Mouse (Mus musculus) embryonic facial prominence, embryonic 15.5 days (tissue): ENCODE results near the gene Cacna1f. TPM values are rescaled to one million over a fixed set of nuclear protein-coding genes. Genes with fewer than 3 reads are reported as not detected.

Source experiments
- ATAC-seq: fragments of 200-750 bp; cut with Nextera tagmentation; 2 replicates; pipeline ENCODE4 v1.8.0; 2017; ENCODE audit warnings: low read depth, moderate TSS enrichment; ENCODE audit not compliant: insufficient number of reproducible peaks, low FRiP score, low TSS enrichment
- H3K27ac ChIP-seq: fragments of 300-500 bp; sonication (generic); replicated peaks from 2 replicates; pipeline ENCODE4 v1.5.1; 2015; ENCODE audit warnings: mild to moderate bottlenecking, inconsistent platforms
- H3K27me3 ChIP-seq: fragments of 300-500 bp; sonication (generic); 2 replicates; pipeline ENCODE4 v1.6.1; 2015; ENCODE audit warnings: inconsistent platforms
- H3K36me3 ChIP-seq: fragments of 300-500 bp; sonication (generic); 2 replicates; pipeline ENCODE4 v1.6.1; 2015; ENCODE audit warnings: mild to moderate bottlenecking, inconsistent platforms
- H3K4me1 ChIP-seq: fragments of 300-500 bp; sonication (generic); 2 replicates; pipeline ENCODE4 v1.6.1; 2015; ENCODE audit warnings: inconsistent platforms
- H3K4me2 ChIP-seq: fragments of 300-500 bp; sonication (generic); replicated peaks from 2 replicates; pipeline ENCODE4 v1.6.1; 2015; ENCODE audit warnings: mild to moderate bottlenecking, inconsistent platforms
- H3K4me3 ChIP-seq: fragments of 300-500 bp; sonication (generic); replicated peaks from 2 replicates; pipeline ENCODE4 v1.5.1; 2015; ENCODE audit warnings: mild to moderate bottlenecking, inconsistent platforms
- H3K9ac ChIP-seq: fragments of 300-500 bp; sonication (generic); 2 replicates; pipeline ENCODE4 v1.6.1; 2015; ENCODE audit warnings: inconsistent platforms
- H3K9me3 ChIP-seq: fragments of 300-500 bp; sonication (generic); replicated peaks from 2 replicates; pipeline ENCODE4 v1.6.1; 2016; ENCODE audit warnings: inconsistent platforms
- WGBS: fragments of 180-500 bp; shearing (Covaris S2); methylation state at CpG from one replicate; pipeline ENCODE4 v1.1.7; 2015; 5-methylcytosine and 5-hydroxymethylcytosine counted together
- polyA plus RNA-seq: library from polyadenylated mRNA; unstranded; fragments of >200 nt; fragmentation: Nextera tagmentation; extraction: Ambion mirVana; gene quantifications from 2 replicates; pipeline ENCODE4 v1.2.1, GENCODE M21; 2015

Cacna1f gene
- polyA plus RNA-seq, 1 experiment from 2014 or later, result 0.11 TPM

GRCm38 (mm10) chrX:7581151-7581550, 25.7 kb upstream of the Cacna1f start:
- WGBS, result 97% methylated on average over 2 of the region's 2 CpGs
- Histone ChIP-seq H3K27me3 (no peaks in the 10 kb centered on the region), H3K4me3 (no peak overlapping the region), H3K9me3 (no peaks in the 10 kb centered on the region), H3K4me2 (no peak overlapping the region), H3K27ac (no peak overlapping the region), H3K9ac (no peak overlapping the region), H3K36me3 (no peaks in the 10 kb centered on the region), H3K4me1 (no peaks in the 10 kb centered on the region)
- no peak for ATAC-seq

GRCm38 (mm10) chrX:7583881-7584280, 23.0 kb upstream of the Cacna1f start:
- ATAC-seq, result no peak
- Histone ChIP-seq H3K36me3 (no peaks in the 10 kb centered on the region), H3K4me1 (no peaks in the 10 kb centered on the region), H3K4me3 (no peak overlapping the region), H3K9ac (no peak overlapping the region), H3K9me3 (no peaks in the 10 kb centered on the region), H3K4me2 (no peak overlapping the region), H3K27ac (no peak overlapping the region), H3K27me3 (no peaks in the 10 kb centered on the region)
- 95% methylated on average over 11 of the region's 11 CpGs for WGBS

- Histone ChIP-seq H3K4me2 (no peak overlapping the region), H3K27ac (no peak overlapping the region), H3K4me1 (no peaks in the 10 kb centered on the region), H3K4me3 (no peak overlapping the region), H3K9me3 (no peaks in the 10 kb centered on the region), H3K9ac (no peak overlapping the region), H3K36me3 (0 out of 2 replicates have a peak, but pooled peaks cover 2% of the 10 kb centered on the region), H3K27me3 (no peaks in the 10 kb centered on the region)
- WGBS, result 96% methylated on average over 3 of the region's 5 CpGs
- no peak for ATAC-seq
Measured at GRCm38 (mm10) chrX:7586356-7586755, 20.5 kb upstream of the Cacna1f start.

DNA sequence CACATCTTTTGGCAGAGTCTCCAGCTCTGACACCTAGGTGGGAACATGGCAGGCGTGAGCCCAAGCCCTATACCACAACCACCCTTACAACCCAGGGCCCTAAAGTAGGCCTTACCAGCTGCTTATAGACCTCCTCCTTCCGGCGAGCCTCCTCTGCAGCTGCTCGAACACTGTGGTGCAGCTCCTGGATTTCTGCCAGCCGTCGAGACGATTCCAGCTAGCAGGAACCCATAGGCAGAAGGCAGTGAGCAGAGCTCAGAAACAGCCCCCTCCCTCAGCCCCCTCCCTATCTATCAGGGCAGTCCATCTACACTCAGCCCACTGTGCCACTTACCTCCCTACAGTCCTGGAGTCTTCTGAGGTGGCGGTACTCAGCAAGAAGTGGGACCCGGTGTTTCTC, 11.5 kb upstream of the Cacna1f start:
- Histone ChIP-seq H3K4me2 (no peak overlapping the region), H3K27me3 (no peaks in the 10 kb centered on the region), H3K9ac (no peak overlapping the region), H3K4me1 (no peaks in the 10 kb centered on the region), H3K4me3 (no peak overlapping the region), H3K27ac (no peak overlapping the region), H3K36me3 (0 out of 2 replicates have a peak, but pooled peaks cover 8% of the 10 kb centered on the region), H3K9me3 (no peaks in the 10 kb centered on the region)
- 89% methylated on average over 9 of the region's 9 CpGs for WGBS
- ATAC-seq, result no peak

- 82% methylated on average over 7 of the region's 7 CpGs for WGBS
- H3K27me3 ChIP-seq, result no peaks in the 10 kb centered on the region
- no peak overlapping the region for H3K4me3 ChIP-seq
- H3K27ac ChIP-seq, result no peak overlapping the region
- no peaks in the 10 kb centered on the region for H3K9me3 ChIP-seq
- no peaks in the 10 kb centered on the region for H3K4me1 ChIP-seq
- peak overlapping the region; percentile 46; the same call in 1 of the 2 replicates for H3K4me2 ChIP-seq
- H3K36me3 ChIP-seq, result 0 out of 2 replicates have a peak, but pooled peaks cover 1% of the 10 kb centered on the region
- H3K9ac ChIP-seq, result no peak overlapping the region
- no peak for ATAC-seq
Measured at GRCm38 (mm10) chrX:7604004-7604403, 2.9 kb upstream of the Cacna1f start.

DNA sequence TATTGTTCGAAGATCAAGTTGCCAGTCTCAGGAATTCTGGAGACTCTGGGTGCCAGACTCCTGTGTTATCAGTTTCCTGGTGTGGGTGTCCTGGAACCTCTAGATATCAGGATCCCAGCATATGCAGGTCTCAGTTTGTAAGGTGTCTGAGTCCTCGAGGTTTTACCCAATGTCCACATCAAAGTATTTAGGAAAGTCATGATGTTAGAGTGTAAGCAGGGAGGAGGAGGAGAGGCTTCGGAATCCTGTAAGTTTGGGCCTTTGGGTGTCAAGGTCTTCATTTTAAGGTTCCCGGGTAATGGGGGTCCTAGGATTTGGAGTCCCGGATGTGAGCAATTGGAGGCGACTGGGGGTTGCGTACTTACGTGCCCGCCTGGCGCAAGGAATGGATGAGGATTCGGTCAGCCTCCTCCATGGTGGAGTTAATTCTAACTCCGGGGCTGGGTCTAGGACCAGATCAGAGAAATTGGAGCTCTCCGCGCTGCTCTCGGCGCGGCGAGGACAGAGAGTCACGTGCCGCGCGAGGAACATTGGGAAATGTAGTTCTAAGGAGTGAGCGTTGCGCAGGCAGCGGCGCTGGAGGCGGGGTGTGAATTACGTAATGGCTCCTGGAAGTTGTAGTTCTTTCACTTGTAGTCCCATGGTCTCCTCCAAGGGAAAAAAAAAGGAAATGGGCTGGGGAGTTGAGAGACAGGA, 1.9 kb upstream of the Cacna1f start, which contains the start of gene Ccdc22:
TSS of gene Ccdc22 (minus strand) at position 639 of the 696 bp plus-strand sequence.
- H3K4me1 ChIP-seq, result no peaks in the 10 kb centered on the region
- H3K36me3 ChIP-seq, result no peaks in the 10 kb centered on the region
- H3K4me2 ChIP-seq, result peak within 1 kb of the TSS; percentile 46
- ATAC-seq, result peak; percentile 87
- WGBS, result 20% methylated on average over 28 of the region's 28 CpGs
- no peaks in the 10 kb centered on the region for H3K9me3 ChIP-seq
- H3K27ac ChIP-seq, result no peak within 1 kb of the TSS
- H3K27me3 ChIP-seq, result no peaks in the 10 kb centered on the region
- H3K9ac ChIP-seq, result peak within 1 kb of the TSS; percentile 10; the same call in 1 of the 2 replicates
- peak within 1 kb of the TSS; percentile 51 for H3K4me3 ChIP-seq

GRCm38 (mm10) chrX:7605575-7605941, 1.3 kb upstream of the Cacna1f start:
- no peaks in the 10 kb centered on the region for H3K36me3 ChIP-seq
- no peak overlapping the region for H3K9ac ChIP-seq
- H3K9me3 ChIP-seq, result no peaks in the 10 kb centered on the region
- no peak overlapping the region for H3K4me3 ChIP-seq
- no peaks in the 10 kb centered on the region for H3K4me1 ChIP-seq
- H3K4me2 ChIP-seq, result 0 out of 2 replicates have a peak overlapping the region, but pooled peaks have one; percentile 12
- no peak for ATAC-seq
- no peaks in the 10 kb centered on the region for H3K27me3 ChIP-seq
- no peak overlapping the region for H3K27ac ChIP-seq
- 40% methylated on average over 8 of the region's 8 CpGs for WGBS

DNA sequence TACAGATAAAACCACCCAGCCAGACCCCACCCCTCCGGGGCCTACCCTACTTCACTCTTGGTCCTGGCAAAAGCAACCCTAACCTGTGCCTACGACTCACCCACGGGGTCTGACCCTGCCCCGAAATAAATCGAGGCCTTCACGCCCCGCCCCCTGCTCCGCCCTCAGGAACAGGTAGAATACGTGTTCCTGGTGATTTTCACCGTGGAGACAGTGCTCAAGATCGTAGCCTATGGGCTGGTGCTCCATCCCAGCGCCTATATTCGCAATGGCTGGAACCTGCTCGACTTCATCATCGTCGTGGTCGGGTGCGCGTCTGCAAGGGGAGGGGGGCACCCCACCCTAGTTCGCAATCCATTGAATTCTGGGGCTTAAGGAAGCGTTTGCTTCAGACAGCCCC, 3.2 kb downstream of the Cacna1f start:
- no peak for ATAC-seq
- no peaks in the 10 kb centered on the region for H3K9me3 ChIP-seq
- H3K4me1 ChIP-seq, result no peaks in the 10 kb centered on the region
- peak overlapping the region; percentile 34 for H3K4me3 ChIP-seq
- H3K27ac ChIP-seq, result no peak overlapping the region
- 26% methylated on average over 21 of the region's 21 CpGs for WGBS
- no peak overlapping the region for H3K9ac ChIP-seq
- peak overlapping the region; percentile 58 for H3K4me2 ChIP-seq
- no peaks in the 10 kb centered on the region for H3K36me3 ChIP-seq
- H3K27me3 ChIP-seq, result no peaks in the 10 kb centered on the region; the same call in 1 of the 2 replicates

- Histone ChIP-seq H3K4me2 (peak overlapping the region; percentile 58), H3K36me3 (no peaks in the 10 kb centered on the region), H3K9ac (no peak overlapping the region), H3K9me3 (no peaks in the 10 kb centered on the region), H3K27ac (no peak overlapping the region), H3K27me3 (no peaks in the 10 kb centered on the region; the same call in 1 of the 2 replicates), H3K4me1 (no peaks in the 10 kb centered on the region), H3K4me3 (peak overlapping the region; percentile 34)
- no peak for ATAC-seq
- 20% methylated on average over 26 of the region's 26 CpGs for WGBS
Measured at GRCm38 (mm10) chrX:7610536-7611258, 3.8 kb downstream of the Cacna1f start.

GRCm38 (mm10) chrX:7617889-7618551, 11.1 kb downstream of the Cacna1f start:
- no peaks in the 10 kb centered on the region for H3K9me3 ChIP-seq
- H3K4me1 ChIP-seq, result no peaks in the 10 kb centered on the region
- H3K4me2 ChIP-seq, result no peak overlapping the region
- WGBS, result 75% methylated on average over 12 of the region's 12 CpGs
- no peaks in the 10 kb centered on the region for H3K36me3 ChIP-seq
- H3K9ac ChIP-seq, result no peak overlapping the region
- no peak overlapping the region for H3K4me3 ChIP-seq
- no peak overlapping the region for H3K27ac ChIP-seq
- no peak for ATAC-seq
- H3K27me3 ChIP-seq, result no peaks in the 10 kb centered on the region

GRCm38 (mm10) chrX:7632560-7632959, 25.7 kb downstream of the Cacna1f start:
- Histone ChIP-seq H3K9ac (no peak overlapping the region), H3K27me3 (no peaks in the 10 kb centered on the region), H3K27ac (no peak overlapping the region), H3K4me2 (no peak overlapping the region), H3K36me3 (no peaks in the 10 kb centered on the region), H3K4me1 (no peaks in the 10 kb centered on the region), H3K4me3 (no peak overlapping the region), H3K9me3 (no peaks in the 10 kb centered on the region)
- ATAC-seq, result no peak
- WGBS, result 84% methylated on average over 6 of the region's 6 CpGs
